Mouse (Mus musculus) thymus, adult 2 months (tissue): ENCODE measurements at regions not wholly inside any gene's neighbourhood (a gene's known extent, or its start where the extent isn't known, plus 50 kb on each side); places are given as distances from the start of the nearest gene placed in this dataset.

Experiments
- CTCF ChIP-seq: fragments of 200-500 bp; IDR thresholded peaks from 2 replicates; pipeline ENCODE4 v1.5.1; 2012; ENCODE audit warnings: mild to moderate bottlenecking, control low read depth, low read length, moderate library complexity, borderline replicate concordance; ENCODE audit not compliant: control insufficient read depth, poor library complexity, insufficient read depth; ENCODE audit errors: extremely low read depth
- POLR2A ChIP-seq: fragments of 200-500 bp; IDR thresholded peaks from 2 replicates; pipeline ENCODE4 v1.6.1; 2012; ENCODE audit warnings: mild to moderate bottlenecking, low read length, control low read depth, moderate library complexity; ENCODE audit not compliant: control insufficient read depth, poor library complexity, insufficient read depth; ENCODE audit errors: extremely low read depth

- TF ChIP-seq POLR2A, result no peak
- no peak for TF ChIP-seq CTCF
Observed at GRCm38 (mm10) chr14:78405568-78405967, 97.7 kb upstream of the Tnfsf11 start.
